Mouse (Mus musculus) stomach, embryonic 15.5 days (tissue): ENCODE measurements at regions not wholly inside any gene's neighbourhood (a gene's known extent, or its start where the extent isn't known, plus 50 kb on each side); places are given as distances from the start of the nearest gene placed in this dataset.

Experiments
- ATAC-seq: fragments of 200-750 bp; cut with Nextera tagmentation; 2 replicates; pipeline ENCODE4 v1.8.0; 2017; ENCODE audit warnings: low read depth, moderate number of reproducible peaks, moderate TSS enrichment; ENCODE audit not compliant: insufficient read depth, low FRiP score
- H3K27ac ChIP-seq: fragments of 300-500 bp; sonication (generic); 2 replicates; pipeline ENCODE4 v1.5.1; 2015; ENCODE audit warnings: mild to moderate bottlenecking, inconsistent platforms
- H3K27me3 ChIP-seq: fragments of 300-500 bp; sonication (generic); replicated peaks from 2 replicates; pipeline ENCODE4 v1.6.1; 2015; ENCODE audit warnings: inconsistent platforms
- H3K36me3 ChIP-seq: fragments of 300-500 bp; sonication (generic); 2 replicates; pipeline ENCODE4 v1.6.1; 2015; ENCODE audit warnings: inconsistent platforms
- H3K4me1 ChIP-seq: fragments of 300-500 bp; sonication (generic); 2 replicates; pipeline ENCODE4 v1.6.1; 2015; ENCODE audit warnings: inconsistent platforms
- H3K4me2 ChIP-seq: fragments of 300-500 bp; sonication (generic); 2 replicates; pipeline ENCODE4 v1.6.1; 2015; ENCODE audit warnings: mild to moderate bottlenecking, inconsistent platforms
- H3K4me3 ChIP-seq: fragments of 300-500 bp; sonication (generic); replicated peaks from 2 replicates; pipeline ENCODE4 v1.5.1; 2015; ENCODE audit warnings: inconsistent platforms
- H3K9ac ChIP-seq: fragments of 300-500 bp; sonication (generic); 2 replicates; pipeline ENCODE4 v1.6.1; 2015; ENCODE audit warnings: inconsistent platforms
- H3K9me3 ChIP-seq: fragments of 300-500 bp; sonication (generic); 2 replicates; pipeline ENCODE4 v1.6.1; 2016; ENCODE audit warnings: inconsistent platforms
- WGBS: fragments of 180-500 bp; shearing (Covaris S2); methylation state at CpG from one replicate; pipeline ENCODE4 v1.1.7; 2015; 5-methylcytosine and 5-hydroxymethylcytosine counted together

DNA sequence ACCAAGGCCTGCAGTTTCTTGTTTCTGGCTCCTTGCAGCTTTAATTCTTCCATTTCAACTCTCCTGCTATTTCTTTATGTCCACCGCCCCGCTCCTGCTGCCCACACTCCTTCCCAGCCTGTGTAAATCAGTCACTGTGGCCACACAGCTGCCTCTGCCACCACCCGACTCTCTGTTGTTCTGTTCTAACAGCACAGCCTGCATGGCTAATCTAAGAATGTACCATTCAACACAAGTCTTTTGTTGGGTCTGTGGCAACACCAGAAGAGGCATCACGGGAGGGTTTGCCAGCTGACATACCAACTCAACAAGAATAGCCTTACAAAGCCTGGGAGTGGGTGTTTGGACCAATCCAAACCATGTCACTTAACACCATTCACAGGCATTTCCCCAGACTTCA, 264.9 kb upstream of the Pum3 start:
- no peaks in the 10 kb centered on the region for H3K27me3 ChIP-seq
- ATAC-seq, result no peak
- H3K4me1 ChIP-seq, result no peaks in the 10 kb centered on the region
- no peaks in the 10 kb centered on the region for H3K9me3 ChIP-seq
- no peak overlapping the region for H3K4me2 ChIP-seq
- H3K4me3 ChIP-seq, result no peak overlapping the region
- 90% methylated on average over 4 of the region's 4 CpGs for WGBS
- H3K36me3 ChIP-seq, result no peaks in the 10 kb centered on the region
- H3K9ac ChIP-seq, result no peak overlapping the region
- H3K27ac ChIP-seq, result no peak overlapping the region

DNA sequence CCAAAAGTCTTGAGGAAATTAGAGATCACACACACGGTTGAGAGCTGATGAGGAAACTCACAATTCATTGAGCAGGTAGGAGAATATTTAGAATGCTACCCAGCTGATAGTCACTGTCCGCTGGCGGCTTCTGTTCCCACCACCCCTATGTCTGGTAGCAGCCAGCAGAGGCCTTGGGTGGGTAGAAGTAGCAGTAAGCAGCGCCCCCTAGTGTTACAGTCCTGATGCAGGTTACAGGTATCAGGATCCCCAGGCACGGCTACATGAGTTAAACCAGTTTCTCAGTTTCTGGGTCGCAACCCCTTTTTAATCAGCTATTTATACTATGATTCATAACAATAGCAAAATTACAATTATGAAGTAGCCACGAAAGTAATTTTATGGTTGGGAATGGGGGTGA, 264.1 kb upstream of the Pum3 start:
- no peaks in the 10 kb centered on the region for H3K36me3 ChIP-seq
- no peak overlapping the region for H3K4me3 ChIP-seq
- H3K4me2 ChIP-seq, result no peak overlapping the region
- ATAC-seq, result no peak
- no peaks in the 10 kb centered on the region for H3K27me3 ChIP-seq
- WGBS, result 79% methylated on average over 7 of the region's 7 CpGs
- no peaks in the 10 kb centered on the region for H3K9me3 ChIP-seq
- H3K4me1 ChIP-seq, result no peaks in the 10 kb centered on the region
- no peak overlapping the region for H3K27ac ChIP-seq
- no peak overlapping the region for H3K9ac ChIP-seq

DNA sequence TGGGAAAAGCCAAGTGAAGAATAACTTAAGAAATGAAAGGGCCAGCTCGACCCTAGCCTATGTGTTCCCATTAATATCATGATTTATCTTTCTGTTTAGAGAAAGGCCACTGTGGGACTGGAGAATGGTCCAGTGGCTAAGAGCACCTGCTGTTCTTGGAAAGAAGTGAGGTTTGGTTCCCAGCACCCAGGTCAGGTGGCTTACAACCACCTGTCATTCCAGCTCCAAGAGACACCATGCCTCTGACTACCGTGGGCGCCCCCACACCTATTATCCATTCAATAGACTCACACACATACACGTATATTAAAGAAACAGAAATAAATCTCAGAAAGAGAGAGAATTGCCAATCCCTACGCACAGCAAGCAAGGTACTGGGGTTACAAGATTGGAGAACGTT, 263.3 kb upstream of the Pum3 start:
- Histone ChIP-seq H3K4me1 (no peaks in the 10 kb centered on the region), H3K27ac (no peak overlapping the region), H3K4me2 (no peak overlapping the region), H3K9me3 (no peaks in the 10 kb centered on the region), H3K9ac (no peak overlapping the region), H3K36me3 (no peaks in the 10 kb centered on the region), H3K27me3 (no peaks in the 10 kb centered on the region), H3K4me3 (no peak overlapping the region)
- no peak for ATAC-seq
- 86% methylated on average over 6 of the region's 6 CpGs for whole genome bisulfite sequencing

GRCm38 (mm10) chr19:27683426-27683825, 253.8 kb upstream of the Pum3 start:
- no peak overlapping the region for H3K27ac ChIP-seq
- H3K27me3 ChIP-seq, result no peaks in the 10 kb centered on the region
- no peaks in the 10 kb centered on the region for H3K9me3 ChIP-seq
- no peak overlapping the region for H3K4me3 ChIP-seq
- no peak overlapping the region for H3K9ac ChIP-seq
- ATAC-seq, result no peak
- no peaks in the 10 kb centered on the region for H3K36me3 ChIP-seq
- no peak overlapping the region for H3K4me2 ChIP-seq
- WGBS, result 50% methylated on average over 2 of the region's 2 CpGs
- no peaks in the 10 kb centered on the region for H3K4me1 ChIP-seq

GRCm38 (mm10) chr19:27679427-27679826, 249.8 kb upstream of the Pum3 start:
- no peaks in the 10 kb centered on the region for H3K4me1 ChIP-seq
- no peak for ATAC-seq
- no peaks in the 10 kb centered on the region for H3K9me3 ChIP-seq
- no peak overlapping the region for H3K9ac ChIP-seq
- no peak overlapping the region for H3K4me2 ChIP-seq
- no peaks in the 10 kb centered on the region for H3K27me3 ChIP-seq
- no peak overlapping the region for H3K27ac ChIP-seq
- no peaks in the 10 kb centered on the region for H3K36me3 ChIP-seq
- no peak overlapping the region for H3K4me3 ChIP-seq
- WGBS, result 78% methylated on average over 7 of the region's 7 CpGs

GRCm38 (mm10) chr19:27672679-27673190, 243.1 kb upstream of the Pum3 start:
- Histone ChIP-seq H3K27ac (no peak overlapping the region), H3K9ac (no peak overlapping the region), H3K4me1 (no peaks in the 10 kb centered on the region), H3K4me3 (no peak overlapping the region), H3K4me2 (no peak overlapping the region), H3K9me3 (no peaks in the 10 kb centered on the region), H3K36me3 (no peaks in the 10 kb centered on the region), H3K27me3 (no peaks in the 10 kb centered on the region)
- ATAC-seq, result no peak
- WGBS, result 67% methylated on average over 2 of the region's 2 CpGs

DNA sequence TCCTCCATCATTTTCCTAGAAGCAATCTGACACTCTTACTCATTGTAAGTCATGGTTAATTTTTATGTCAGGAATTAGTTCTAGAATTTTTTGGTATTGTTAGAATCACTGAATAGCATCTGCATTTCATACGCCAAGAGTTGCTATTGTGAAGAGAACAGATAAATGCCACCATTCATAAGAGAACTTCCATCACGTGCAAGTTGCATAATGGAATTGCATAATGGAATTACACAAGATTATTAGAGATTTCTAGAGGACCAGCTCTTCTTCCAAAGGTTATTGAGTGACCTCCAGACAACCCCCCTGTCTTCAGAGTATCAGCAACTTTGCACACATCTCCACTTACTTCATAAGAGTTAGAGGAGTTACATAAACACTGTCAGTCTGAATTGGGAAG, 233.7 kb upstream of the Pum3 start:
- Histone ChIP-seq H3K4me2 (no peak overlapping the region), H3K27me3 (no peaks in the 10 kb centered on the region), H3K9ac (no peak overlapping the region), H3K27ac (no peak overlapping the region), H3K36me3 (no peaks in the 10 kb centered on the region), H3K4me3 (no peak overlapping the region), H3K4me1 (no peaks in the 10 kb centered on the region), H3K9me3 (no peaks in the 10 kb centered on the region)
- WGBS, result 60% methylated on average over 2 of the region's 2 CpGs
- ATAC-seq, result no peak

- H3K4me3 ChIP-seq, result no peak overlapping the region
- ATAC-seq, result no peak
- no peak overlapping the region for H3K27ac ChIP-seq
- no peaks in the 10 kb centered on the region for H3K27me3 ChIP-seq
- H3K36me3 ChIP-seq, result no peaks in the 10 kb centered on the region
- no peaks in the 10 kb centered on the region for H3K9me3 ChIP-seq
- 62% methylated on average over 3 of the region's 3 CpGs for WGBS
- H3K4me2 ChIP-seq, result no peak overlapping the region
- H3K9ac ChIP-seq, result no peak overlapping the region
- H3K4me1 ChIP-seq, result no peaks in the 10 kb centered on the region
Measured at GRCm38 (mm10) chr19:27641001-27641400, 211.4 kb upstream of the Pum3 start.

DNA sequence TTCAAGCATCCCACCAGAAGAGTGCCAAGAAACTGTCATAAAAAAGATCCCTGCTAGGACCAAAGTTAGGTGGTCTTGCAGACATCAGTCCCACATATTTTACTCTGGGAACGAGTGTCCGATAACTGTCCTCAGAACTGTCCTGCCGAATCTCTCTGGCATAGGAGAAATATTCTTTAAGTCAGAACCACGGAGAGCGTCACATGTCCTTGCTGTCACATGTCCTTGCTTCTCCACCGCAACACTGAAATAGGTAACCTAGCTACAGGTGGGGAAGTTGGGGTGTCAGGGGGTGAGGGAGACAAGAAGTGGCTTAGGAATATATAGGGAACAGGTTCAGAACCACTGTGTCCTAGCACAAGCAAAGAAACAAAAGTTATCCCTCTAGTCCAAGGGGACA, 203.5 kb upstream of the Pum3 start:
- ATAC-seq, result no peak
- H3K9me3 ChIP-seq, result no peaks in the 10 kb centered on the region
- H3K27ac ChIP-seq, result no peak overlapping the region
- H3K4me3 ChIP-seq, result no peak overlapping the region
- no peaks in the 10 kb centered on the region for H3K36me3 ChIP-seq
- no peaks in the 10 kb centered on the region for H3K4me1 ChIP-seq
- H3K9ac ChIP-seq, result no peak overlapping the region
- no peak overlapping the region for H3K4me2 ChIP-seq
- H3K27me3 ChIP-seq, result no peaks in the 10 kb centered on the region
- 69% methylated on average over 6 of the region's 6 CpGs for WGBS

DNA sequence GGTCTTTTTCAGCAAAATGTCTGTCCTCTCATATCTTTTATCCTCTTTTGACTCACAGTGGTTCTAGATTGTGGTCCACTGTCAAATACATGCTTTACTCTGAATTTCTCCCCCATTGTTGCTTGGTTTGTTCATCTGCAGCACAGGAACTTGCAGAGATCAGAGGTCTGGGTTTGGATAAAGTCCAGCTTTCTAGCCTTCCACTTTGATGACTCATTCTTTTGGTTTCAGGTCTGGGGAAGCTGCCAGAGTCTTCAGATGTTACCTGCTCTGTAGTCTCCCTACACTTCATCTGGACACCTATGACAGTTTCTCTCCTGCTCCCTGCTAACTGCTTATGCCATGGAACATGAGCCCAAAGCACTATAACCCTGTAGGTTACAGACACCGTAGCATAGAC, 198.0 kb upstream of the Pum3 start:
- no peaks in the 10 kb centered on the region for H3K9me3 ChIP-seq
- no peaks in the 10 kb centered on the region for H3K27me3 ChIP-seq
- 71% methylated on average over 1 of the region's 1 CpGs for WGBS
- no peaks in the 10 kb centered on the region for H3K36me3 ChIP-seq
- no peaks in the 10 kb centered on the region for H3K4me1 ChIP-seq
- ATAC-seq, result no peak
- no peak overlapping the region for H3K9ac ChIP-seq
- no peak overlapping the region for H3K4me3 ChIP-seq
- no peak overlapping the region for H3K27ac ChIP-seq
- no peak overlapping the region for H3K4me2 ChIP-seq

- no peaks in the 10 kb centered on the region for H3K9me3 ChIP-seq
- H3K4me3 ChIP-seq, result no peak overlapping the region
- no peak overlapping the region for H3K4me2 ChIP-seq
- H3K27ac ChIP-seq, result no peak overlapping the region
- H3K4me1 ChIP-seq, result no peaks in the 10 kb centered on the region
- no peak overlapping the region for H3K9ac ChIP-seq
- no peaks in the 10 kb centered on the region for H3K36me3 ChIP-seq
- ATAC-seq, result no peak
- WGBS, result 45% methylated on average over 5 of the region's 5 CpGs
- H3K27me3 ChIP-seq, result no peaks in the 10 kb centered on the region
Measured at GRCm38 (mm10) chr19:27617522-27617921, 187.9 kb upstream of the Pum3 start.

- H3K4me2 ChIP-seq, result no peak overlapping the region
- no peaks in the 10 kb centered on the region for H3K4me1 ChIP-seq
- no peaks in the 10 kb centered on the region for H3K27me3 ChIP-seq
- ATAC-seq, result no peak
- H3K27ac ChIP-seq, result no peak overlapping the region
- 72% methylated on average over 2 of the region's 2 CpGs for WGBS
- H3K4me3 ChIP-seq, result no peak overlapping the region
- H3K9me3 ChIP-seq, result no peaks in the 10 kb centered on the region
- no peak overlapping the region for H3K9ac ChIP-seq
- no peaks in the 10 kb centered on the region for H3K36me3 ChIP-seq
Measured at GRCm38 (mm10) chr19:27606933-27607332, 177.3 kb upstream of the Pum3 start.

GRCm38 (mm10) chr19:27603296-27603695, 173.7 kb upstream of the Pum3 start:
- H3K27ac ChIP-seq, result no peak overlapping the region
- 27% methylated on average over 8 of the region's 8 CpGs for WGBS
- no peaks in the 10 kb centered on the region for H3K9me3 ChIP-seq
- H3K36me3 ChIP-seq, result no peaks in the 10 kb centered on the region
- no peaks in the 10 kb centered on the region for H3K4me1 ChIP-seq
- ATAC-seq, result no peak
- no peak overlapping the region for H3K9ac ChIP-seq
- H3K4me2 ChIP-seq, result no peak overlapping the region
- H3K27me3 ChIP-seq, result no peaks in the 10 kb centered on the region
- no peak overlapping the region for H3K4me3 ChIP-seq
